Mouse (Mus musculus): ENCODE data around the gene Ccsap. TPM values are rescaled to one million over a fixed set of nuclear protein-coding genes. Genes with fewer than 3 reads are reported as not detected.
A peak's percentile ranks its signal among the peaks of the same experiment; 100 is the strongest.
"Not testable (repeated sequence)": the region's sequence is repeated elsewhere in the genome, so short reads cannot be mapped to it uniquely, and the experiment has no call there.

The Ccsap gene
- polyA plus RNA-seq, 1 experiment = 45.1 TPM

DNA sequence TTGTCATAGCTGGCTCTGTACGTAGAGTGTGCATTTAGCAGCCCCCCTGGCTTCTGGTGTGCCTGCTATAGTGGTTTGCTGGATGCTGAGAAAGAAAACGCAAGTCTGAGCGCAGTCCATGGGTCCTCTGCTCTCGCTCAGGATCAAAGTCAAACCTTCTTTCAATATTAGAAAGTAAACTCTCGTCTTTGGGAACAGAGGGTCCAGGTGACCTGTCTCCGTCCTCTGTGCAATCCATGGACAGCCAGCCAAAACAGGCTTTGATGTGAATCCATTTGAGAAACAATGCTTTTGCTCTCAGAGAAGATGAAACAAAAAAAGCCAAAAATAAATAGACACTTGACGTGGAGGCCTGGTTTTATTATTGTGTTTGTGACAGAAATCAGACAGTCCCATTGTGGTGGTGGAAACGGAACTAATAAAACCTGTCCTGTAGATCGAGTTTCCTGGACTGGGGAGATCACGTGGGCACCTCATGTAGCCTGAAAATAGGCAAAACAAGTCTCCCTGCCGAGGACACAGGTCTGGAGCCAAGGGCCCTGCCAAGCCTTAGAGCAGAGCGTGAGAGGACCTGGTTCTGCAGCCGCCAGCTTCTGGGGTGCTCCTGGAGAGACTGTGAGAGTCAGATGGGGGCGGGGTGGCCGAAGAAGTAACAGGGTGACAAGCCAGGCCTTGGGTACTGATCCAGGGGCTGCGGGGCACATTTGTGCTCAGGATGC is 46.7 kb downstream of the Ccsap start:
- H3K27ac ChIP-seq (ENCODE audit: insufficient read depth, low read length) = peak overlapping the region; percentile 36; the same call in 1 of the 2 replicates
- H3K4me1 ChIP-seq (ENCODE audit: control insufficient read depth, insufficient read depth, low read length) = peaks cover 14% of the 10 kb centered on the region
- H3K4me3 ChIP-seq (ENCODE audit: insufficient read depth, low read length) = no peak overlapping the region
- TF ChIP-seq CTCF (IDR thresholded peaks at IDR 0.05; ENCODE audit: extremely low read depth, insufficient read depth, low read length) (no peak), POLR2A (IDR thresholded peaks at IDR 0.05; ENCODE audit: extremely low read depth, insufficient read depth, low read length) (no peak)

DNA sequence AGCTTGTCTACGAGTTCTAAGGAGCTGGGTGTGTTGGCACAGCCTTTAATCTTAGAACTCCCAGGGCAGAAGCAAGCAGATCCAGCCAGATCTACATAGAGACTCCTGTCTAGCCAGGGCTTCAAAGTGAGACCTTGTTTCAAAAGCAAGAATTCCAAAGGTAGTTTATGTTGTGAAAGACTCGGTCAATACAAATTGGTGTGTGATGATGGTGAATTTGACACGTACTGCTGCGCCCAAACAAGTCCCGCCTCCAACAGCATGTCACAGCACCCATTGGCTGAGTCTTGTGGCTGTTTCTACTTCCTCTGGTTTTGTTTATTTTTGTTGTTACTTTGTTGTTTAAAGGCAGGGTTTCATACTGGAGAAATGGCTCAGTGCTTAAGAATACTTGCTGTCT is 47.8 kb downstream of the Ccsap start:
- TF ChIP-seq CTCF (IDR thresholded peaks at IDR 0.05; ENCODE audit: extremely low read depth, insufficient read depth, low read length) (no peak), POLR2A (IDR thresholded peaks at IDR 0.05; ENCODE audit: extremely low read depth, insufficient read depth, low read length) (no peak)
- no peak overlapping the region for H3K4me3 ChIP-seq (ENCODE audit: insufficient read depth, low read length)
- H3K27ac ChIP-seq (ENCODE audit: insufficient read depth, low read length) = no peak overlapping the region
- peaks cover 18% of the 10 kb centered on the region for H3K4me1 ChIP-seq (ENCODE audit: control insufficient read depth, insufficient read depth, low read length)

DNA sequence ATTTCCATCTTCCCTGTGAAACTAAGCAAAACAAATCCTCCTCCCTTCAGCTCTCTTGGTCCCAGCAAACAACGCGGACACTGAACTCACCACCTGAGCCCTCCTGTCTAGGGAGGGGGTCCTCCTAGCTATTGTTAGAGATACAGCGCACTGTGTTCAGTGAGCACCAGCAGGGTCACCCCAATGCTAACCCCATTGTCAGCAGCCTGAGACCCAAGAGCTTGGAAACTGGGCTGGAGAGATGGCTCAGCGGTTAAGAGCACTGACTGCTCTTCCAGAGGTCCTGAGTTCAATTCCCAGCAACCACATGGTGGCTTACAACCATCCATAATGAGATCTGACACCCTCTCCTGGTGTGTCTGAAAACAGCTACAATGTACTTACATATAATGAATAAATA is 50.7 kb downstream of the Ccsap start:
- peaks cover 18% of the 10 kb centered on the region for H3K4me1 ChIP-seq (ENCODE audit: control insufficient read depth, insufficient read depth, low read length)
- H3K4me3 ChIP-seq (ENCODE audit: insufficient read depth, low read length); H3K27ac ChIP-seq (ENCODE audit: insufficient read depth, low read length): not testable (repeated sequence)

- H3K4me1 ChIP-seq (ENCODE audit: control insufficient read depth, insufficient read depth, low read length) = peaks cover 16% of the 10 kb centered on the region
- H3K27ac ChIP-seq (ENCODE audit: insufficient read depth, low read length) = no peak overlapping the region
- H3K4me3 ChIP-seq (ENCODE audit: insufficient read depth, low read length) = no peak overlapping the region
- TF ChIP-seq CTCF (IDR thresholded peaks at IDR 0.05; ENCODE audit: extremely low read depth, insufficient read depth, low read length) (no peak), POLR2A (IDR thresholded peaks at IDR 0.05; ENCODE audit: extremely low read depth, insufficient read depth, low read length) (no peak)
Measured at GRCm38 (mm10) chr8:123808671-123809070, 51.3 kb downstream of the Ccsap start.

DNA sequence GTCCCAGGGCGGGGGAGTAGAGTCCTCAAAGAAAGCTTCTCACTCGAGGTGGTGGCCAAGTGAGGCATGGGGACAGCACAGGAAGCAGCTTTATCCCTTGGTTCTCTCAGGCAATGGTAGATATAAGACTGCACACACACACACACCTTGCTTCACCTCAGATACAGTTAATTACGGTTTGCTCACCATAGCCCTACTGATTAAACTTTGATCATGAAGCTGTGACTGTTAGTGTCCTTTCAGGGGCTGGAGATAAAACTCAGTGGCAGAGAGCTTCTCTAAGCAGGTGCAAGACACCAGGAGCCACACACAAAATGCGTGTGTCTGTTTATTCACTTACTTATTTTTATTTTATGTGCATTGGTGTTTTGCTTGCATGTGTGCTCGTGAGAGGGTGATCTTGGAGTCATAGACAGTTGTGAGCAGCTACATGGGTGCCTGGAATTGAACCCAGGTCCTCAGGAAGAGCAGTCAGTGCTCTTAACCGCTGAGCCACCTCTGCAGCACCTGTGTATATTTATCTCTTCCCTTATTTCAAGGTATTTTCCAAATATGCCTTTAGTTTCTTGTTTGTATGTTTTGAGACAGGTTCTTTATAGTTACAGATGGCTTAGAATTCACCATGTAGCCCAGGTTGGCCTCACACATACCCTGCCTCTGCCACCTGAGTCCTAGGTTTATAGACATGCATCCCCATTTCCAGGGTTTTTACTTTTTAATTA is 52.0 kb downstream of the Ccsap start:
- Histone ChIP-seq H3K27ac (ENCODE audit: insufficient read depth, low read length) (no peak overlapping the region), H3K4me1 (ENCODE audit: control insufficient read depth, insufficient read depth, low read length) (peaks cover 14% of the 10 kb centered on the region), H3K4me3 (ENCODE audit: insufficient read depth, low read length) (peak overlapping the region; percentile 97; the same call in 1 of the 2 replicates)
- TF ChIP-seq POLR2A (IDR thresholded peaks at IDR 0.05; ENCODE audit: extremely low read depth, insufficient read depth, low read length) (no peak), CTCF (IDR thresholded peaks at IDR 0.05; ENCODE audit: extremely low read depth, insufficient read depth, low read length) (no peak)

GRCm38 (mm10) chr8:123807024-123807431 is 53.0 kb downstream of the Ccsap start:
- no peak for TF ChIP-seq CTCF (IDR thresholded peaks at IDR 0.05; ENCODE audit: extremely low read depth, insufficient read depth, low read length)
- H3K27ac ChIP-seq (ENCODE audit: insufficient read depth, low read length) = no peak overlapping the region
- H3K4me1 ChIP-seq (ENCODE audit: control insufficient read depth, insufficient read depth, low read length) = peaks cover 14% of the 10 kb centered on the region
- H3K4me3 ChIP-seq (ENCODE audit: insufficient read depth, low read length) = peak overlapping the region; percentile 97

DNA sequence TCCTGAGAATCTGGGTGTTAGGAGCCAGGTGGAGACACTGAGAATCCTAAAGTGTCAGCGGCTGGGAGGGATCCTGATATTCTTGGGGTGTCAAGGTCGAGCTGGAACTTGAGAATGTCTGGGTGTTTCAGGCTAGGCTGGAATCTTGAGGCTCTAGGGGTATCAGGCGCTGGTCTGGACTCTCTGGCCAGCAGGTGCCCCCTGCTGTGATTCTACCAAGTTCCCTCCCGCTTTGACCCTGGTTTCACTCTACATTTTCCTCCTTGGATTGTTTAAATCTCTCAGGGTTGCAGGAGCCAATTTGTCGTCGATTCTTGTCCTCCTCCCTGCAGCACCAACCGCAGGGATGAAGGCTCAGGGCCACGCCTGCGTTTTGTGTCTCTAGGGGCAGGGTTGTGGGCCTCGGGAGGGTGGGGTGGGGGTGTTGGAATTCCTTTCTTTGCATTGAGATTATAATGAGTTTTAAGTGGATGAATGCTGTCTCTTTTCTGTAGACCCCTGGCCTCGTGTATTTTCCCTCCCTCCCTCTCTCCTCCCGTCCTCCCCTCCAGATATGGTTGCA is 53.6 kb downstream of the Ccsap start:
- TF ChIP-seq POLR2A (IDR thresholded peaks at IDR 0.05; ENCODE audit: extremely low read depth, insufficient read depth, low read length) (no peak), CTCF (IDR thresholded peaks at IDR 0.05; ENCODE audit: extremely low read depth, insufficient read depth, low read length) (no peak)
- peak overlapping the region; percentile 92 for H3K27ac ChIP-seq (ENCODE audit: insufficient read depth, low read length)
- peaks cover 14% of the 10 kb centered on the region for H3K4me1 ChIP-seq (ENCODE audit: control insufficient read depth, insufficient read depth, low read length)
- H3K4me3 ChIP-seq (ENCODE audit: insufficient read depth, low read length) = peak overlapping the region; percentile 97

GRCm38 (mm10) chr8:123805718-123806373 is 54.2 kb downstream of the Ccsap start, which contains the start of gene Rab4a:
Rab4a (plus strand) TSS chr8:123805985.
- TF ChIP-seq CTCF (IDR thresholded peaks at IDR 0.05; ENCODE audit: extremely low read depth, insufficient read depth, low read length) = no peak
- TF ChIP-seq POLR2A (IDR thresholded peaks at IDR 0.05; ENCODE audit: extremely low read depth, insufficient read depth, low read length) = peak; percentile 42; the same call in 1 of the 2 replicates
- H3K27ac ChIP-seq (ENCODE audit: insufficient read depth, low read length) = peak within 1 kb of the TSS; percentile 92
- peak within 1 kb of the TSS; percentile 97 for H3K4me3 ChIP-seq (ENCODE audit: insufficient read depth, low read length)
- H3K4me1 ChIP-seq (ENCODE audit: control insufficient read depth, insufficient read depth, low read length) = peaks cover 11% of the 10 kb centered on the region

DNA sequence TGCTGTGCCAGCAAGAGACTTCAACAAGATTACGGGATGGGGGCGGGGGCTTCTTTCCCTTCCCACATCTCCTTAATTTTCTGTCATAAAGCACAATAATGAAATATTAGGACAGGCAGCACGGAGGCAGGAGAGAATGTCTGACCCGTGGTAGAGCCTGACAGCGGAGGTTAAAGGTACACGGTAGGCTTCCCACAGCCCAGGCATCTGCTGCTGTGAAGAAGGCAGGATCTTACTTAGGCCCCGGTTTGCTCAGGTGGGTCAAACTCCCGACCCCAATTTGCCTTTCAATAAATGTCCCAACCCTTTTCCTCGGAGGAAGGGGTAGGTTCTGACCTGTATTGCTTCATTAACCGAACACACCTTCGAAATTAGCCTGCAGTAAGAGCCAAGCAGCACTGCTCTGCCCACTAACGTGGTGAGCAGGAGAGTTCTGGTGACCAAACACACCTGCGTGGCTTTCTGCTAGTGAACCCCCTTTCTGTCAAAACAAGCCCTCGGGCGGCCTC is 54.7 kb downstream of the Ccsap start:
- Histone ChIP-seq H3K4me1 (ENCODE audit: control insufficient read depth, insufficient read depth, low read length) (peaks cover 10% of the 10 kb centered on the region), H3K27ac (ENCODE audit: insufficient read depth, low read length) (no peak overlapping the region), H3K4me3 (ENCODE audit: insufficient read depth, low read length) (peak overlapping the region; percentile 97)
- TF ChIP-seq POLR2A (IDR thresholded peaks at IDR 0.05; ENCODE audit: extremely low read depth, insufficient read depth, low read length) (no peak), CTCF (IDR thresholded peaks at IDR 0.05; ENCODE audit: extremely low read depth, insufficient read depth, low read length) (no peak)
